Mouse (Mus musculus) limb, embryonic 12.5 days (tissue): ENCODE measurements around the gene Chchd2. TPM values are rescaled to one million over a fixed set of nuclear protein-coding genes. Genes with fewer than 3 reads are reported as not detected.
A peak's percentile ranks its signal among the peaks of the same experiment; 100 is the strongest.
"Not testable (repeated sequence)": the region's sequence is repeated elsewhere in the genome, so short reads cannot be mapped to it uniquely, and the experiment has no call there.

Source experiments
- ATAC-seq: fragments of 200-750 bp; cut with Nextera tagmentation; 2 replicates; pipeline ENCODE4 v1.8.0; 2017; ENCODE audit warnings: low read depth, moderate TSS enrichment; ENCODE audit not compliant: insufficient number of reproducible peaks, insufficient read depth, low FRiP score, low TSS enrichment
- H3K27ac ChIP-seq: fragments of 300-500 bp; sonication (generic); 2 replicates; pipeline ENCODE4 v1.5.1; 2016; ENCODE audit warnings: mild to moderate bottlenecking, moderate library complexity
- H3K27me3 ChIP-seq: fragments of 300-500 bp; sonication (generic); 2 replicates; pipeline ENCODE4 v1.6.1; 2016; ENCODE audit warnings: mild to moderate bottlenecking, moderate library complexity
- H3K36me3 ChIP-seq: fragments of 300-500 bp; sonication (generic); 2 replicates; pipeline ENCODE4 v1.6.1; 2016; ENCODE audit warnings: mild to moderate bottlenecking, moderate library complexity
- H3K4me1 ChIP-seq: fragments of 300-500 bp; sonication (generic); replicated peaks from 2 replicates; pipeline ENCODE4 v1.6.1; 2016
- H3K4me2 ChIP-seq: fragments of 300-500 bp; sonication (generic); 2 replicates; pipeline ENCODE4 v1.6.1; 2016; ENCODE audit warnings: mild to moderate bottlenecking, moderate library complexity
- H3K4me3 ChIP-seq: fragments of 300-500 bp; sonication (generic); replicated peaks from 2 replicates; pipeline ENCODE4 v1.5.1; 2016; ENCODE audit warnings: mild to moderate bottlenecking
- H3K9ac ChIP-seq: fragments of 300-500 bp; sonication (generic); replicated peaks from 2 replicates; pipeline ENCODE4 v1.6.1; 2016; ENCODE audit warnings: mild to moderate bottlenecking, moderate library complexity
- H3K9me3 ChIP-seq: fragments of 300-500 bp; sonication (generic); 2 replicates; pipeline ENCODE4 v1.6.1; 2016; ENCODE audit warnings: mild to moderate bottlenecking, moderate library complexity
- WGBS: fragments of 180-500 bp; shearing (Covaris S2); methylation state at CpG from one replicate; pipeline ENCODE4 v1.1.7; 2016; 5-methylcytosine and 5-hydroxymethylcytosine counted together
- polyA plus RNA-seq: library from polyadenylated mRNA; unstranded; fragments of >200 nt; fragmentation: Nextera tagmentation; extraction: Ambion mirVana; gene quantifications from 2 replicates; pipeline ENCODE4 v1.2.1, GENCODE M21; 2016

The Chchd2 gene
- 926 and 978 TPM in 2 replicates for polyA plus RNA-seq

- peaks cover 28% of the 10 kb centered on the region for H3K36me3 ChIP-seq
- under 1% methylated on average over 46 of the region's 46 CpGs for WGBS
- peak within 1 kb of the TSS; percentile 89 for H3K4me2 ChIP-seq
- peak within 1 kb of the TSS; percentile 92 for H3K9ac ChIP-seq
- peaks cover 13% of the 10 kb centered on the region for H3K4me1 ChIP-seq
- peak within 1 kb of the TSS; percentile 95 for H3K27ac ChIP-seq
- ATAC-seq: peak; percentile 99
- H3K27me3 ChIP-seq: no peaks in the 10 kb centered on the region
- H3K4me3 ChIP-seq: peak within 1 kb of the TSS; percentile 84
- H3K9me3 ChIP-seq: no peaks in the 10 kb centered on the region
Observed at GRCm38 (mm10) chr5:129886911-129887636, at the start of gene Chchd2. Gene Chchd2 (minus strand): TSS chr5:129887470.

GRCm38 (mm10) chr5:129936941-129937340 is 49.7 kb upstream of the Chchd2 start:
- Histone ChIP-seq H3K27ac (no peak overlapping the region), H3K4me1 (no peaks in the 10 kb centered on the region), H3K9ac (no peak overlapping the region), H3K4me2 (no peak overlapping the region), H3K4me3 (no peak overlapping the region), H3K9me3 (no peaks in the 10 kb centered on the region), H3K36me3 (no peaks in the 10 kb centered on the region), H3K27me3 (no peaks in the 10 kb centered on the region)
- ATAC-seq: no peak
- 51% methylated on average over 4 of the region's 4 CpGs for WGBS

GRCm38 (mm10) chr5:129929924-129930855 is 42.9 kb upstream of the Chchd2 start:
- Histone ChIP-seq H3K9ac (no peak overlapping the region), H3K27me3 (no peaks in the 10 kb centered on the region), H3K9me3 (no peaks in the 10 kb centered on the region), H3K27ac (no peak overlapping the region), H3K4me2 (no peak overlapping the region), H3K4me3 (no peak overlapping the region), H3K36me3 (no peaks in the 10 kb centered on the region), H3K4me1 (no peaks in the 10 kb centered on the region)
- ATAC-seq: no peak
- 51% methylated on average over 9 of the region's 9 CpGs for WGBS

DNA sequence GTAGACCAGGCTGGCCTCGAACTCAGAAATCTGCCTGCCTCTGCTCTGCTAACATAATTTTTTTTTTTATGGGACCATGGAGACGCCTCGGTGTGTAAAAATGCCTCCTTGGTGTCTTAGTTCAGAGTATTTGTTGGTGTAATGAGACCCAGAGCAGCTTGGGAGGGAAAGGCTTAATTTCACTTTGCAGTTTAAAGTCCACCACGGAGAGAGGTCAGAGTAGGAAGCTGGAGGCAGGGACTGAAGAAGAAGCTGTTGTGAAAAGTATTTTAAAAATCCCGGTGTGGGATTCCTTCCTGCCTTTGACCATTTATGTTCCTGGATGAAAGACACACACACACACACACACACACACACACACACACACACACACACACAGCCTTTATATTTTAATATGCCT is 38.7 kb upstream of the Chchd2 start:
- no peaks in the 10 kb centered on the region for H3K4me1 ChIP-seq
- H3K27ac ChIP-seq: no peak overlapping the region
- WGBS: 69% methylated on average over 5 of the region's 5 CpGs
- no peaks in the 10 kb centered on the region for H3K9me3 ChIP-seq
- H3K4me3 ChIP-seq: no peak overlapping the region
- H3K36me3 ChIP-seq: no peaks in the 10 kb centered on the region
- no peaks in the 10 kb centered on the region for H3K27me3 ChIP-seq
- no peak for ATAC-seq
- no peak overlapping the region for H3K4me2 ChIP-seq
- H3K9ac ChIP-seq: no peak overlapping the region

DNA sequence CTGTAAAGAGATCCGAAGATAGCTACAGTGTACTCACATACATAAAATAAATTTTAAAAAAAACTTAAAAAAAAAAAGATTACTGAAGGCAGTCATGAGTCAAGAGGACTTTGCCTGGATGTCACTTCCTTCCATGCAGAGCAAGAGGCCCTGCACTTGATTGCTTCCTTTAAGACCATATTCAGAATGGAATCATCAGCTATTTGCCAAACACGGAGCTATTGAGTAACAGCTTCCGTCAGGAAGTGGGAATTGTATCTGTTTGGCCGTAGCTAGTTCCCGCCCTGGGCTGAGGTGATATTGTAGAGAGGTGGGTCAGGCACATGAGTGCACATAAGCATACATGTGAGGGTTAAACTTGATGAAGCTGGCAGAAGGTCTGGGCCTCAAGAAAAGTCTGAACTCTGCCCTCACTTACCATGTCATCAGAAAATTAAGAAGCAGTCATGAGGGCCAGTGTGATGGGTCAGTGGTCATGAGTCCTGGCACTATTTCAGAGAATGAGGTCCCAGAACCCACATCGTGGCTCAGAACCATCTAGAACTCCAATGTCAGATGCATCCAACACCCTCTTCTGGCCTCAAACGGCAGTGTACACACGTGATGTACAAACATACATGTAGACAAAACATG is 37.7 kb upstream of the Chchd2 start:
- no peak for ATAC-seq
- H3K4me2 ChIP-seq: no peak overlapping the region
- H3K4me3 ChIP-seq: no peak overlapping the region
- no peaks in the 10 kb centered on the region for H3K36me3 ChIP-seq
- H3K27ac ChIP-seq: no peak overlapping the region
- H3K27me3 ChIP-seq: no peaks in the 10 kb centered on the region
- WGBS: 90% methylated on average over 8 of the region's 8 CpGs
- H3K4me1 ChIP-seq: no peaks in the 10 kb centered on the region
- no peaks in the 10 kb centered on the region for H3K9me3 ChIP-seq
- H3K9ac ChIP-seq: no peak overlapping the region

GRCm38 (mm10) chr5:129921972-129922371 is 34.7 kb upstream of the Chchd2 start:
- 91% methylated on average over 4 of the region's 4 CpGs for WGBS

GRCm38 (mm10) chr5:129919320-129919719 is 32.0 kb upstream of the Chchd2 start:
- no peak overlapping the region for H3K27ac ChIP-seq
- H3K4me3 ChIP-seq: no peak overlapping the region
- no peaks in the 10 kb centered on the region for H3K9me3 ChIP-seq
- ATAC-seq: no peak
- H3K36me3 ChIP-seq: no peaks in the 10 kb centered on the region
- WGBS: 65% methylated on average over 8 of the region's 8 CpGs
- no peak overlapping the region for H3K9ac ChIP-seq
- no peaks in the 10 kb centered on the region for H3K4me1 ChIP-seq
- no peaks in the 10 kb centered on the region for H3K27me3 ChIP-seq
- H3K4me2 ChIP-seq: no peak overlapping the region

More at GRCm38 (mm10) chr5:129921972-129922371, 34.7 kb upstream of the Chchd2 start:
- H3K27ac ChIP-seq: no peak overlapping the region
- no peak overlapping the region for H3K4me3 ChIP-seq
- no peaks in the 10 kb centered on the region for H3K9me3 ChIP-seq
- H3K4me2 ChIP-seq: no peak overlapping the region
- H3K36me3 ChIP-seq: no peaks in the 10 kb centered on the region
- no peak overlapping the region for H3K9ac ChIP-seq
- no peaks in the 10 kb centered on the region for H3K27me3 ChIP-seq
- H3K4me1 ChIP-seq: no peaks in the 10 kb centered on the region
- no peak for ATAC-seq

- no peak for ATAC-seq
- H3K9me3 ChIP-seq: no peaks in the 10 kb centered on the region
- no peak overlapping the region for H3K4me3 ChIP-seq
- H3K27ac ChIP-seq: no peak overlapping the region
- no peaks in the 10 kb centered on the region for H3K27me3 ChIP-seq
- no peaks in the 10 kb centered on the region for H3K4me1 ChIP-seq
- H3K36me3 ChIP-seq: no peaks in the 10 kb centered on the region
- WGBS: 79% methylated on average over 9 of the region's 9 CpGs
- no peak overlapping the region for H3K9ac ChIP-seq
- H3K4me2 ChIP-seq: no peak overlapping the region
Observed at GRCm38 (mm10) chr5:129918752-129919151, 31.5 kb upstream of the Chchd2 start.

- WGBS: 87% methylated on average over 24 of the region's 24 CpGs
- Histone ChIP-seq H3K4me2 (no peak overlapping the region), H3K4me3 (no peak overlapping the region), H3K9me3 (no peaks in the 10 kb centered on the region), H3K27me3 (no peaks in the 10 kb centered on the region), H3K9ac (no peak overlapping the region), H3K36me3 (no peaks in the 10 kb centered on the region), H3K4me1 (no peaks in the 10 kb centered on the region), H3K27ac (no peak overlapping the region)
- ATAC-seq: no peak
Observed at GRCm38 (mm10) chr5:129918065-129918651, 30.9 kb upstream of the Chchd2 start.

- H3K9ac ChIP-seq, H3K4me2 ChIP-seq, H3K27me3 ChIP-seq, H3K27ac ChIP-seq, H3K4me1 ChIP-seq, H3K9me3 ChIP-seq, H3K4me3 ChIP-seq, H3K36me3 ChIP-seq, ATAC-seq: not testable (repeated sequence)
- WGBS: 86% methylated on average over 11 of the region's 11 CpGs
Observed at GRCm38 (mm10) chr5:129915491-129915890, 28.2 kb upstream of the Chchd2 start.

- ATAC-seq: no peak
- no peak overlapping the region for H3K27ac ChIP-seq
Observed at GRCm38 (mm10) chr5:129914024-129914423, 26.8 kb upstream of the Chchd2 start.

More at GRCm38 (mm10) chr5:129914024-129914423, 26.8 kb upstream of the Chchd2 start:
- Histone ChIP-seq H3K36me3 (no peaks in the 10 kb centered on the region), H3K9me3 (no peaks in the 10 kb centered on the region), H3K9ac (no peak overlapping the region), H3K4me3 (no peak overlapping the region), H3K27me3 (no peaks in the 10 kb centered on the region), H3K4me1 (0 out of 2 replicates have a peak, but pooled peaks cover 3% of the 10 kb centered on the region), H3K4me2 (no peak overlapping the region)
- 38% methylated on average over 2 of the region's 2 CpGs for WGBS
